Mouse (Mus musculus) testis, adult 2 months (tissue): ENCODE data around the gene Rwdd4a.

Source experiments
- CTCF ChIP-seq: fragments of 200-500 bp; IDR thresholded peaks from 2 replicates; pipeline ENCODE4 v1.5.1; 2012; ENCODE audit warnings: low read depth, mild to moderate bottlenecking, inconsistent platforms, low read length, moderate library complexity; ENCODE audit not compliant: control insufficient read depth, insufficient read depth, insufficient replicate concordance
- POLR2A ChIP-seq: fragments of 200-500 bp; IDR thresholded peaks from 2 replicates; pipeline ENCODE4 v1.6.1; 2012; ENCODE audit warnings: low read depth, mild to moderate bottlenecking, inconsistent platforms, low read length, moderate library complexity; ENCODE audit not compliant: control insufficient read depth

- TF ChIP-seq CTCF: no peak
- TF ChIP-seq POLR2A: no peak
These were observed 38.0 kb upstream of the Rwdd4a start for GRCm38 (mm10) chr8:47495428-47495827.
